Mouse (Mus musculus) CH12.LX (cell line): ENCODE measurements around the gene Dock10. TPM values are rescaled to one million over a fixed set of nuclear protein-coding genes. Genes with fewer than 3 reads are reported as not detected.
A peak's percentile ranks its signal among the peaks of the same experiment; 100 is the strongest.

Experiments used
- DNase-seq: peaks from one replicate; pipeline ENCODE4 v3.0.0-alpha.2; 2013; ENCODE audit errors: extremely low read depth
- H3K27ac ChIP-seq: 2 replicates; pipeline ENCODE4 v1.5.1; 2012; ENCODE audit warnings: low read depth, mild to moderate bottlenecking, control low read depth, moderate library complexity; ENCODE audit not compliant: insufficient read depth
- H3K27me3 ChIP-seq: replicated peaks from 2 replicates; pipeline ENCODE3; 2012; ENCODE audit warnings: inconsistent platforms
- H3K36me3 ChIP-seq, 2 experiments: replicated peaks in 1 of 2; 2 replicates each; pipeline versions ENCODE3 to v1.6.1; 2012; ENCODE audit warnings: inconsistent platforms in 1 of 2, low read length in 1 of 2, mild to moderate bottlenecking in 1 of 2, mixed read lengths in 1 of 2, moderate library complexity in 1 of 2; ENCODE audit not compliant: control insufficient read depth in 1 of 2, insufficient read depth in 1 of 2
- H3K4me1 ChIP-seq, 2 experiments: 2 replicates each; pipeline ENCODE4 v1.6.1; 2012; ENCODE audit warnings: inconsistent platforms in 1 of 2, moderate library complexity in 1 of 2; ENCODE audit not compliant: insufficient read depth in 2 of 2, control insufficient read depth in 1 of 2
- H3K4me2 ChIP-seq: 2 replicates; pipeline ENCODE4 v1.6.1; 2012; ENCODE audit warnings: low read depth, mild to moderate bottlenecking, control low read depth; ENCODE audit not compliant: poor library complexity, insufficient read depth, severe bottlenecking
- H3K4me3 ChIP-seq, 3 experiments: fragments of 150-350 bp in 1 of 3; sonication (generic) in 1 of 3; replicated peaks in 1 of 3; 2 replicates each; pipeline versions ENCODE3 to v1.5.1; 2011 to 2012; ENCODE audit warnings: low read depth in 2 of 3, low read length in 2 of 3, mild to moderate bottlenecking in 2 of 3, moderate library complexity in 2 of 3, control low read depth in 1 of 3, improper control_type of control experiment in 1 of 3, inconsistent platforms in 1 of 3, mixed read lengths in 1 of 3; ENCODE audit not compliant: poor library complexity in 1 of 3
- H3K79me2 ChIP-seq: replicated peaks from 2 replicates; pipeline ENCODE4 v1.6.1; 2012; ENCODE audit warnings: mild to moderate bottlenecking, moderate library complexity; ENCODE audit not compliant: control insufficient read depth, poor library complexity, insufficient read depth, severe bottlenecking; ENCODE audit errors: extremely low read depth
- H3K9ac ChIP-seq: 2 replicates; pipeline ENCODE4 v1.6.1; 2012; ENCODE audit warnings: low read depth, mild to moderate bottlenecking, control low read depth, moderate library complexity; ENCODE audit not compliant: insufficient read depth
- H3K9me3 ChIP-seq: replicated peaks from 2 replicates; pipeline ENCODE3; 2012; ENCODE audit warnings: low read length, inconsistent platforms, mixed read lengths
- CHD2 ChIP-seq: IDR thresholded peaks from 2 replicates; pipeline ENCODE4 v1.6.1; 2011; ENCODE audit warnings: low read length, improper control_type of control experiment
- CTCF ChIP-seq, 2 experiments: IDR thresholded peaks in 1 of 2; conservative IDR thresholded peaks in 1 of 2; 2 replicates each; pipeline ENCODE4 v1.5.1; 2011 to 2012; ENCODE audit warnings: low read depth in 2 of 2, low read length in 2 of 2, improper control_type of control experiment in 1 of 2, inconsistent platforms in 1 of 2, mild to moderate bottlenecking in 1 of 2, moderate library complexity in 1 of 2
- ELF1 ChIP-seq: IDR thresholded peaks from 2 replicates; pipeline ENCODE4 v1.6.1; 2014; ENCODE audit warnings: low read depth, mild to moderate bottlenecking, inconsistent platforms, low read length, improper control_type of control experiment
- EP300 ChIP-seq: IDR thresholded peaks from 2 replicates; pipeline ENCODE4 v1.6.1; 2011; ENCODE audit warnings: low read length, improper control_type of control experiment
- ETS1 ChIP-seq: conservative IDR thresholded peaks from 2 replicates; pipeline ENCODE4 v1.6.1; 2012; ENCODE audit warnings: low read depth, mild to moderate bottlenecking, inconsistent platforms, low read length, improper control_type of control experiment, moderate library complexity
- GABPA ChIP-seq: IDR thresholded peaks from 2 replicates; pipeline ENCODE4 v1.6.1; 2012; ENCODE audit warnings: low read depth, low read length, improper control_type of control experiment, inconsistent platforms; ENCODE audit not compliant: insufficient replicate concordance
- JUN ChIP-seq: IDR thresholded peaks from 2 replicates; pipeline ENCODE4 v1.6.1; 2011; ENCODE audit warnings: low read depth, mild to moderate bottlenecking, low read length, improper control_type of control experiment, moderate library complexity; ENCODE audit not compliant: insufficient read depth
- JUND ChIP-seq: conservative IDR thresholded peaks from 2 replicates; pipeline ENCODE4 v1.6.1; 2011; ENCODE audit warnings: low read depth, low read length, improper control_type of control experiment
- MAFK ChIP-seq: IDR thresholded peaks from 2 replicates; pipeline ENCODE4 v1.6.1; 2011; ENCODE audit warnings: low read length, improper control_type of control experiment; ENCODE audit not compliant: insufficient replicate concordance
- MAZ ChIP-seq: IDR thresholded peaks from 2 replicates; pipeline ENCODE4 v1.6.1; 2012; ENCODE audit warnings: low read depth, mild to moderate bottlenecking, inconsistent platforms, low read length, improper control_type of control experiment, moderate library complexity
- MEF2A ChIP-seq: IDR thresholded peaks from 2 replicates; pipeline ENCODE4 v1.6.1; 2014; ENCODE audit warnings: low read depth, mild to moderate bottlenecking, inconsistent platforms, low read length, improper control_type of control experiment, borderline replicate concordance
- MXI1 ChIP-seq: IDR thresholded peaks from 2 replicates; pipeline ENCODE4 v1.6.1; 2011; ENCODE audit warnings: mild to moderate bottlenecking, low read depth, low read length, improper control_type of control experiment
- MYC ChIP-seq: IDR thresholded peaks from 2 replicates; pipeline ENCODE4 v1.6.1; 2011; ENCODE audit warnings: low read depth, mild to moderate bottlenecking, improper control_type of control experiment, low read length
- NELFE ChIP-seq: IDR thresholded peaks from 2 replicates; pipeline ENCODE4 v1.6.1; 2011; ENCODE audit warnings: low read depth, low read length, improper control_type of control experiment
- PAX5 ChIP-seq: IDR thresholded peaks from 2 replicates; pipeline ENCODE4 v1.6.1; 2012; ENCODE audit warnings: low read length, inconsistent platforms, mixed read lengths
- POLR2AphosphoS2 ChIP-seq: IDR thresholded peaks from 2 replicates; pipeline ENCODE4 v1.6.1; 2011; ENCODE audit warnings: low read depth, low read length, improper control_type of control experiment
- RAD21 ChIP-seq: IDR thresholded peaks from 2 replicates; pipeline ENCODE4 v1.6.1; 2011; ENCODE audit warnings: low read depth, mild to moderate bottlenecking, low read length, improper control_type of control experiment, moderate library complexity
- TCF12 ChIP-seq: IDR thresholded peaks from 2 replicates; pipeline ENCODE4 v1.6.1; 2014; ENCODE audit warnings: low read depth, mild to moderate bottlenecking, inconsistent platforms, low read length, improper control_type of control experiment
- UBTF ChIP-seq: IDR thresholded peaks from 2 replicates; pipeline ENCODE4 v1.6.1; 2012; ENCODE audit warnings: low read depth, mild to moderate bottlenecking, inconsistent platforms, low read length, improper control_type of control experiment, moderate library complexity
- USF1 ChIP-seq: IDR thresholded peaks from 2 replicates; pipeline ENCODE4 v1.6.1; 2014; ENCODE audit warnings: low read depth, mild to moderate bottlenecking, inconsistent platforms, low read length, improper control_type of control experiment
- USF2 ChIP-seq: conservative IDR thresholded peaks from 2 replicates; pipeline ENCODE4 v1.6.1; 2011; ENCODE audit warnings: low read depth, low read length, improper control_type of control experiment
- ZKSCAN1 ChIP-seq: IDR thresholded peaks from 2 replicates; pipeline ENCODE4 v1.6.1; 2012; ENCODE audit warnings: low read depth, inconsistent platforms, low read length, improper control_type of control experiment, borderline replicate concordance
- ZMIZ1 ChIP-seq: IDR thresholded peaks from 2 replicates; pipeline ENCODE4 v1.6.1; 2012; ENCODE audit warnings: low read depth, mild to moderate bottlenecking, inconsistent platforms, low read length, improper control_type of control experiment
- dilution Hi-C: fragments of 300-500 bp; cut with MboI; formaldehyde crosslinking; loops from 2 replicates; pipeline ENCODE4 v1.14.3; 2020; ENCODE audit warnings: low sequenced_read_pairs; ENCODE audit not compliant: extremely low pct_unique_long_range_greater_than_20kb, extremely low pct_ligation_motif_present
- in situ Hi-C: fragments of 300-500 bp; cut with MboI; formaldehyde crosslinking; loops from 3 replicates; pipeline ENCODE4 v1.14.3; 2019; ENCODE audit warnings: low sequenced_read_pairs, low pct_ligation_motif_present, low pct_unique_long_range_greater_than_20kb, mixed read lengths
- polyA plus RNA-seq: library from polyadenylated mRNA; unstranded; fragments of >175 nt; gene quantifications from 2 replicates; pipeline ENCODE4 v1.2.1, GENCODE M21; 2012; ENCODE audit warnings: low read depth; ENCODE audit not compliant: insufficient read length
- total RNA-seq, 2 experiments: library from RNA; depleted of rRNA; stranded (reverse); fragments of 300-350 nt in 1 of 2; fragments of >200 nt in 1 of 2; gene quantifications; 2 replicates each; pipeline ENCODE4 v1.2.3; 2012 to 2014

The Dock10 gene
- total and polyA plus RNA-seq, 3 experiments, result 44.7 to 77.2 (median 62.2) TPM

DNA sequence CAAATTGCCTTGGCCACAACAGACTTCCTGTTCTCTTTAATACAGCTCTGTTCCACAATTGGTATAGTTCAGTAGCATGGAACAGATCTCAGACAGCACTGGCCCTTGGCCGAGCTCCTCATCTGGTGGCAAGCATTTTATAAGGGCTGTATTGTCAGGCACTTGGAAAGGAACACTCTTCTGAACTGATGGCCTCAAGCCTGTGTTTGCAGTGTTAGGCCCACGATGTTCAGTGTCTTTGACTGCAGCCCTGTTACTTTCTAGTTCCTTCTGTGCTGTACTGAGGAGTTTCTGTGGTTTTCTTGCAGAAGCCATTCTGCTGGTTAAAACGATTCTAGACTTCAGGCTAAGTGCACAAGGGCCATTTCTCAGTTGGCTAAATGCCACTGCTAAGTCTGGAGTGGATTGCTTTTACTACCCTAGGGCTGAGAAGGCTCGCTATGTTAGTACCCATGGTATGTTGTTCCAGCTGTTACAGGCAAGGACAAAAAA is 121.1 kb downstream of the Dock10 start (continued):
- no peak for TF ChIP-seq PAX5
- TF ChIP-seq RAD21, result no peak; the same call in 1 of the 2 replicates
- peak; percentile 66 for TF ChIP-seq MYC
- TF ChIP-seq EP300, result peak; percentile 62; the same call in 1 of the 2 replicates
- no peak for TF ChIP-seq USF2
- TF ChIP-seq JUN, result no peak
- 0 out of 2 replicates have a peak, but pooled peaks have one; percentile 15 for TF ChIP-seq ETS1
- peak; percentile 14; the same call in 1 of the 2 replicates for TF ChIP-seq JUND
- TF ChIP-seq MAZ, result no peak
- TF ChIP-seq GABPA, result no peak
- no peak for TF ChIP-seq MXI1
- no peak for TF ChIP-seq ZKSCAN1

DNA sequence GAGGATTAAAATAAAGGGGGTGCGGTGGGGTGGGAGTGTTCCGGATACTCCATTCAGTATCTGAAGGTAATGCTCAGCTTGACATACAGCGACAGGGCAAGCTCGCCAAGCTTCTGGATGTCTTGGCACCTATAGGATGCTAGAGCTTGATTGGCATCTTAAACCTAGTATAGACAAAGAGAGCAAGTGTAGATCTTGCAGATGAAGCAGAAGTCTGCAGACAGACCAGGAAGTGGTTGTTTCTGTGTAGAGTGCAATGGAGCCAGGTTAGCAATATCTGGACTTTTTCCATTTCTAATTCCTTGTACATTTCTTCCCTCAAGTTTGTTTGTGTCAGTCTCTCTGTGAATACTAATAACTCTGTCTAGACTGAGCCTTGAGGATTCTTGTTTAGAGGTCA is 122.5 kb downstream of the Dock10 start:
- dilution Hi-C loops, result no loop called here
- TF ChIP-seq USF1 (no peak), PAX5 (no peak), RAD21 (no peak), USF2 (no peak), TCF12 (no peak), NELFE (no peak), ELF1 (peak; percentile 39; the same call in 1 of the 2 replicates), GABPA (no peak)
- TF ChIP-seq, all 38 proteins: peak for 1
- no peak for DNase-seq
- no peak overlapping the region for H3K27ac ChIP-seq
- H3K4me3 ChIP-seq, result no peak overlapping the region
- in situ Hi-C loops, result no loop called here
- peaks cover 16 to 50% of the 10 kb centered on the region in 2 experiments for H3K4me1 ChIP-seq
- H3K36me3 ChIP-seq, result peaks cover 39 to 70% of the 10 kb centered on the region in 2 experiments
- peaks cover 36% of the 10 kb centered on the region for H3K79me2 ChIP-seq
- no peaks in the 10 kb centered on the region for H3K27me3 ChIP-seq
- no peak overlapping the region for H3K4me2 ChIP-seq
- H3K9ac ChIP-seq, result no peak overlapping the region
- peaks cover 2% of the 10 kb centered on the region for H3K9me3 ChIP-seq

DNA sequence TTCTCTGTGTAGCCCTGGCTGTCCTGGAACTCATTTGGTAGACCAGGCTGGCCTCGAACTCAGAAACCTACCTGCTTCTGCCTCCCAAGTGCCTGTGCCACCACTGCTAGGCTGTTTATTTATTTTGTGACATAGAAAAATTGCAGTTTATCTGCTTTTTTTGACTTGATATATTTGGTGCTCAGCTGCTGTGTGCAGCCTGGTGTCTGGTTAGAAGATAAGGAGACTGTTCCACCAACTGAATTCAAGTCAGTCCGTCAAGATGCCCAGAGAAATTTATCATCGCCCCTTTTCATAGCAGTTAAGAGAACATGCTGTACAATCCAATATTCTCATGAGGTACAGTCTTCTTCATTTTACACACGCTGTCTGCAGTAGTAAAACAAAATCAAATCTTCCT is 124.8 kb downstream of the Dock10 start:
- in situ Hi-C loops (no loop called here), dilution Hi-C loops (no loop called here)
- TF ChIP-seq MAFK (no peak), MAZ (no peak), EP300 (no peak), GABPA (no peak), PAX5 (no peak), UBTF (no peak), JUND (no peak), USF2 (no peak), ZMIZ1 (no peak), MEF2A (no peak), POLR2AphosphoS2 (no peak), JUN (no peak), ZKSCAN1 (no peak), CTCF (conservative IDR thresholded peaks at IDR 0.05 in 1 of 2, IDR thresholded peaks at IDR 0.05 in 1 of 2; ENCODE audit: low read depth in 2 of 2, low read length in 2 of 2) (no peak), NELFE (no peak), MYC (no peak), CHD2 (no peak)
- H3K4me3 ChIP-seq, result no peak overlapping the region
- no peak overlapping the region for H3K27ac ChIP-seq
- no peak for DNase-seq
- no peaks in the 10 kb centered on the region for H3K9me3 ChIP-seq
- peaks cover 22% of the 10 kb centered on the region for H3K79me2 ChIP-seq
- no peaks in the 10 kb centered on the region for H3K27me3 ChIP-seq
- no peak overlapping the region for H3K4me2 ChIP-seq
- H3K36me3 ChIP-seq, result peaks cover 29 to 70% of the 10 kb centered on the region in 2 experiments
- peaks cover 12 to 54% of the 10 kb centered on the region in 2 experiments for H3K4me1 ChIP-seq
- no peak overlapping the region for H3K9ac ChIP-seq
